Mouse (Mus musculus) telencephalon, adult 2 months (tissue): ENCODE results near the gene H6pd.

Source experiments
- DNase-seq: peaks from one replicate; pipeline ENCODE4 v3.0.0-alpha.2; 2011; ENCODE audit warnings: low read depth, low spot score

The H6pd gene

DNA sequence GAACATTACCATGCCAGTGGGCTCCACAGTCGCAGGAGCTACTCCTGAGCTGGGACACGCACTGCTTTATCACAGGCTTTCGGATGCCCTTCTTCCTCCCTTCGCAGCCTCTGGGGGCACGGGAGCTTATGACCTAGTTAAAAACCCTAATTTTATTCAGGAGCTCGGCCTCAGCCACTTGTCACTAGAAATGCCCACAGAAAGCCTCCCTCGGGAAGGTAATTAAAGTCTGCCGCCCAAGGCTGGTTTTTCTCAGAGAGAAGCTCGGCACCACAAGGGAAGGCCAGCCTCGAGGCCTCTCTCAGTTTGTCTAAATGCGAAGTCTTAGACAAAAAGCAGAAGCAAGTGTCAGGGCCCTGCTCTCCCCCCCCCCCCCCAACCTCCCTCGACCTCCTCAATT lies 64.6 kb downstream of the H6pd start:
- no peak for DNase-seq

GRCm38 (mm10) chr4:149942831-149943741 lies 65.7 kb downstream of the H6pd start:
- DNase-seq, result no peak

- DNase-seq, result no peak
Measured at GRCm38 (mm10) chr4:149941067-149941755, 67.6 kb downstream of the H6pd start.

DNA sequence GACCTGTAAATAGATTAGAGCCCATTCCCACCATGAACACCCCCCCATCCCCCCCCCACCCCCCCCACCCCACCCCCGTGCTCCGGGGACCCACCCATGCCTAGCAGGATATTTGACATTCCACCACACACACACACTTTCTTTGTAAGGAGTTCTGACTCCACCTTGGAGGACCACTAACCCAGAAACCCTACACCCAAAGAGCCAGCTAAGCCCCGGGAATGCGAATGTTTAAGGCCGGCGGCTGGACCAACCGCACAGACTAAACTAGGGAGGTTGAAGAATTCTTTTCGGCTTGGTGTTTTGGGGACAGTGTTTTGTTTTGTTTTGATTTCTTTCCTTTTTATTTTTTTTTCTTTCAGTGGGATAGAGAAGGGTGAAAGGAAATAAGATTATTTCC lies 70.1 kb downstream of the H6pd start:
- no peak for DNase-seq

DNA sequence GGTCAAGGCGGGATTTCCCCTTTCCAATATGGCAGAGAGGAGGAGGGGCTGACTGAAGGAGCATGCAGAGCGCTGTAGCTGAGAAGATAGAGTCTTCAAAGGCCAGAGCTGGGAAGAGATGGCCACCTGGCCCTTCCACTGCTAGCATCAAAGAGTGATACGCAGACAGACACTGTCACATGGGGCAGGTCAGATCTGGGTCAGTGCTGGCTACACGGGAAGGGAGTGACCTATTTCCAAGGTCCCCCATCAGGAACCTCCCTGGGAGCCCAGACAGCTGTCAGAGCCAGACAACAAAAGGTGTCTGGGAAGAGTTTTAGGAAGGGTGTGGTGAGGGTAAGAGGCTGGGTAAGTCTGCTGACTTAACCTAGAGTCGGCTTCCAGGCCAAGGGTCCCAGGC lies 71.9 kb downstream of the H6pd start:
- no peak for DNase-seq

GRCm38 (mm10) chr4:149935470-149935869 lies 73.4 kb downstream of the H6pd start:
- no peak for DNase-seq

DNA sequence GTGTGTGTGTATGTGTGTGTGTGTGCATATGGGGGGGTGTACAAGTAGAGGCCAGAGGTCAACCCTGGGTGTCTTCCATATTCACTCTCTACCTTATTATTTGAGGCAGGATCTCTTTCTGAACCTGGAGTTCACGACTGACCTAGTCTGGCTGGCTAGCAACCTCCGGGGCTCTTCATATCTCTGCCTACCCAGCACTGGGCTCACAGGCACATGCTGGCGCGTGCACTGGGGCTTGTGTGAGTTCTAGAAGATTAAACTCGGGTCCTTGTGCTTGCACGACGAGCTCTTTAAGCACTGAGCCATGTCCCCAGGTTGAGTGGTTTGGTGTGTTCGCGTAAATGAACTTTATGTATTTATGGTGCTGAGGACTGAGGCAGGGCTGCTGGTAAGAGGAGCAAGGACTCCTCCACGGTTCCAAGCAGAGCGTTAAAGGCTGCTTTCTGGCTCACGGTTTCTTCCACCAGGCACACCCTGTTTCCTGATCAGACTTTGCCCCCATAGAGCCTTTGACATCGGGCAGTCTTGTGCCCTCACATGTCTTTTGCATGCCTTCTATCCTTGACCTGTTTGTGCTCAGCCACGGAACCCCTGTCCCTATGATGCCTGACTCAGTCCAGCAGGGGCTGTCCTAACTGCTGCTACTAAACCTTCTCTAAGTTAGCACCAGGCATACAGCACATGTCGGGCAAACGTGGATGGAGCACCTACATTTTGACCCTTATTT lies 75.1 kb downstream of the H6pd start:
- DNase-seq, result no peak

DNA sequence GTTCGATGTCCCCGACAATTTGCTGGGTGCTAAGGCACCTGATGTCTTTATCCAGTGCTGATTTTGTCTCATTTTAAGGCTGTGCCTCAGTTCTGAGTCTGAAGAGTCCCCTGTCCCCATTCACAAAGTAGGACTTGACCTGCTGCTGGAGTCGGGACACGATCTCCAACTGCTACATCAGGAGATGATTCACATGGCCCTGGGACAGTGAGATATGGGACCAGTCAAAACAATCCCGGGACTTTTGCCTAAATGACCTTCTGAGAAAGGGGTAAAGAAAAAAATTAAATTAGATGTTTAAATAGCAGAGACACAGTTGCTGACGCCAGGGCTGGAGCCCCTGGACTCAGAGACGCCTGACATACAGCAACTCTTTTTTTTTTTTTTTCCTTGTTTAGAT lies 75.8 kb downstream of the H6pd start:
- DNase-seq, result no peak

DNA sequence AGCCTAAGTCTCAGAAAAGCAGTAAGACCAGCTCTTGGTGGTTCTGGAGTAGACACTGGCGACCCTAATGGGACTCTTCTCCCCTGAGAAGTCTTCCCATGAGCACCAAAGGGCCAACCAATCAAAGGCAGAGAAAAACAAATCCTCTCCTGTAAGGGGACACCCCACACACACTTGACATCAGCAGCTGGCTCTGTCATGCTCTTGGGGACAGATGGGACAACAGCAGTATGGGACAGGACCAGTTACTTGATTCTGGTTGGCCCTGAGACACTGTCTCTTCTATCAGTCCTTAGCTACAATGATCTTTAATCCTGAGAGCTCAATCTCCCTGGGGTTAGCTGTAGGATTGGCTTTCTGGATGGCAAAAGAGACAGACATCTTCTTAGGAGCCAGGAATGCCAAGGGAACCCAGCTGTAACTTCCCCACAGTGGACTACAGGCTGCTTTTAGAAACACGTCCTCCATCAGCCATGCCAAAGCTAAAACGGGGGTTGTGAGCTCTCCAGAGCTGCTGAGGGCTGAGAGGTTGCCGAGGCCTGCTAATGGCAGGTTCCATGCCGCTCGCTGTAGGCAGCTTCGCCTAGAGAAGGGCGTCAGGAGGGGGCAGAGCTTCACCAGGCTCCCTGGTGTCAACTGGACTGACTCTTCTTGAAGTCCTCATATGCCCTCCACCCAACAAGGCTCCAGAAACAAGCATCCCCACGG lies 76.6 kb downstream of the H6pd start:
- DNase-seq, result no peak

DNA sequence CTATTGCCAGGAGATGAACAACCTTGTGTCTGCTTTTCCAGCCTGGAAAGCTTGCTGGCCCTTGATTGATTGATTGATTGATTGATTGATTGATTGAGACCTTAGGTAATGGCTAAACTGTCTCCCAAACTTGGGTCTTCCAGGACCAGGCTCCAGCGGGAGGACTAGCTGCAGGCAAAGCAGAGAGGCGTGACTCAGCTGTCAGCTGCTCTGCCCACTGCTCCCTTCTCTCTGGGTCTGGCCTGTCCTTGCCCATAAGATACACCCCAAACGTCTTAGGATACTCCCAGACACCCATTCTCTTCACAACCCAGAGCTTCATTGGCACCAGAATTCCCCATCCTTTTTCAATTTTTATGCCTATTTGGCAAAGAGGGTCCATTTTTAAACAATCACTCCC lies 78.1 kb downstream of the H6pd start:
- no peak for DNase-seq
